Mouse (Mus musculus) ES-Bruce4 (cell line): ENCODE results near the gene Ap1m2. TPM values are rescaled to one million over a fixed set of nuclear protein-coding genes. Genes with fewer than 3 reads are reported as not detected.

Source experiments
- H3K27ac ChIP-seq: 2 replicates; pipeline ENCODE4 v1.5.1; 2012; ENCODE audit warnings: low read length, inconsistent platforms; ENCODE audit not compliant: insufficient read depth
- H3K27me3 ChIP-seq: 2 replicates; pipeline ENCODE4 v1.6.1; 2012; ENCODE audit warnings: mild to moderate bottlenecking, low read length, inconsistent platforms; ENCODE audit not compliant: control insufficient read depth, poor library complexity, insufficient read depth, severe bottlenecking
- H3K36me3 ChIP-seq: 2 replicates; pipeline ENCODE4 v1.6.1; 2012; ENCODE audit warnings: inconsistent platforms, mild to moderate bottlenecking, low read length, moderate library complexity; ENCODE audit not compliant: control insufficient read depth, poor library complexity, insufficient read depth, severe bottlenecking
- H3K4me1 ChIP-seq: one replicate; pipeline ENCODE4 v1.8.1; 2011; ENCODE audit warnings: low read length; ENCODE audit not compliant: control insufficient read depth, insufficient read depth
- H3K4me3 ChIP-seq: 2 replicates; pipeline ENCODE4 v1.5.1; 2011; ENCODE audit warnings: low read depth, mild to moderate bottlenecking, low read length
- H3K9ac ChIP-seq: 2 replicates; pipeline ENCODE4 v1.6.1; 2012; ENCODE audit warnings: low read depth, mild to moderate bottlenecking, inconsistent platforms; ENCODE audit not compliant: poor library complexity, severe bottlenecking
- H3K9me3 ChIP-seq: replicated peaks from 2 replicates; pipeline ENCODE4 v1.6.1; 2012; ENCODE audit warnings: mild to moderate bottlenecking, low read length, inconsistent platforms; ENCODE audit not compliant: control insufficient read depth, poor library complexity, insufficient read depth, severe bottlenecking
- CTCF ChIP-seq: IDR thresholded peaks from one replicate; pipeline ENCODE4 v1.8.1; 2011; ENCODE audit warnings: low read depth, low read length
- EP300 ChIP-seq: IDR thresholded peaks from 2 replicates; pipeline ENCODE4 v1.6.1; 2011; ENCODE audit warnings: low read depth, low read length; ENCODE audit not compliant: insufficient read depth
- POLR2A ChIP-seq: IDR thresholded peaks from one replicate; pipeline ENCODE4 v1.8.1; 2011; ENCODE audit warnings: low read length; ENCODE audit not compliant: insufficient read depth
- polyA plus RNA-seq: library from polyadenylated mRNA; stranded (reverse); fragments of >200 nt; gene quantifications from 2 replicates; pipeline ENCODE4 v1.2.4, GENCODE M21; 2011; ENCODE audit warnings: low read depth; ENCODE audit not compliant: missing spikeins, insufficient read depth, insufficient read length

Ap1m2 gene
- polyA plus RNA-seq, 1 experiment = 83.3 TPM

DNA sequence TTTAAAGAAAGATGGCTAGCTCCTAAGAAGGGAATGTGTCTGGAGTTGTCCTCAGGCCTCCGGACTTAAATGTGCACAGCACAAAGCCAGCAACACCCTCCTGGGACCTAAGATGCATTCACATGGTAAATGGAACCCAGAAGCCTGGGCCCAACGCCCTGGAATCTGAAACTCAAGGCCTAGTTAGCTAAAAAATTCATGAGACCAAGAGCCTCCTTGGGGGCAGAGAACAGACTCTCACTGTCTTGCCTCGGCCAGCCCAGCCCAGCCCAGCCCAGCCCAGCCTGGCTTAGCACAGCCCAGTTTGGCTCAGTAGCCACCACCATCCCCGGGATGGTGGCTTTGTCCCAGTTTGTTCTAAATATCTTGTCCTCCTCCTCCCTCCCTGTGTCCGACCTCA is 3.3 kb upstream of the Ap1m2 start:
- Histone ChIP-seq H3K36me3 (no peaks in the 10 kb centered on the region), H3K4me3 (no peak overlapping the region), H3K27ac (peak overlapping the region; percentile 77), H3K9me3 (no peaks in the 10 kb centered on the region), H3K4me1 (peaks cover 4% of the 10 kb centered on the region), H3K9ac (peak overlapping the region; percentile 56), H3K27me3 (no peaks in the 10 kb centered on the region)
- TF ChIP-seq POLR2A (no peak), EP300 (no peak), CTCF (no peak)

DNA sequence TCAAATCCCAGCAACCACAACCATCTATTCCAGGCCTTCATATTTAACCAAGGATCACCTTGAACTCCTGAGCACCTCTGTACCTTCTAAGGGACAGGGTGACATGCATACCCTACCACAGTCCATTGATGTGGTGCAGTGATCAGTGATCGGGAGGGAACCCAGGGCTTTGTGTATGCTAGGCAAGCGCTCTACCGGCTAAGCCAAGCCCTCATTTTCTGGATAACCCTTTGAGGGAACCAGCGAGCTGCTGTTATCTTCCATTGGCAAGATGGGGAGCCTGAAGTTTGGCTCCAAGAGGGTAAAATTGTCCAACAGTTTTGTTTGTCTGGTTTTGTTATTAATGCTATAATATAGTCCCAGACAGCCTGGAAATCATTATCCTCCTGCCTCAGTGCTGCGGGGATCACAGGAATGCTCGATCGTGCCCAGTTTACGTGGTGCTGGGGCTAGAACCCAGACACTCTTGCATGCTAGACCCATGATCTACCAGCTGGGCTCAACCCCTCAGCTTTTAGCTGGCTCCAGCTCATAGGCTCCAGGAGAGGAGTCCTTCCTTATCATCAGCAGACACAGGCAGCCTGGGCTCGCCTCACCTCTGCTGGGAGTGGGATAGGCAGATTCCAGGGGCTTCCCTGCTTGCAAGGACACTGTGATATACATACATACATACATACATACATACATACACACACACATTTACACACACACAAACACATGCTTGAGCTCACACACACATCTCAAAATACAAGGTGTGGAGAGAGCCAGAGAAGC is 2.4 kb upstream of the Ap1m2 start:
- Histone ChIP-seq H3K36me3 (no peaks in the 10 kb centered on the region), H3K9me3 (no peaks in the 10 kb centered on the region), H3K27ac (peak overlapping the region; percentile 77), H3K4me3 (no peak overlapping the region), H3K9ac (peak overlapping the region; percentile 56; the same call in 1 of the 2 replicates), H3K4me1 (peaks cover 4% of the 10 kb centered on the region), H3K27me3 (no peaks in the 10 kb centered on the region)
- TF ChIP-seq POLR2A = no peak
- no peak for TF ChIP-seq CTCF
- no peak for TF ChIP-seq EP300

DNA sequence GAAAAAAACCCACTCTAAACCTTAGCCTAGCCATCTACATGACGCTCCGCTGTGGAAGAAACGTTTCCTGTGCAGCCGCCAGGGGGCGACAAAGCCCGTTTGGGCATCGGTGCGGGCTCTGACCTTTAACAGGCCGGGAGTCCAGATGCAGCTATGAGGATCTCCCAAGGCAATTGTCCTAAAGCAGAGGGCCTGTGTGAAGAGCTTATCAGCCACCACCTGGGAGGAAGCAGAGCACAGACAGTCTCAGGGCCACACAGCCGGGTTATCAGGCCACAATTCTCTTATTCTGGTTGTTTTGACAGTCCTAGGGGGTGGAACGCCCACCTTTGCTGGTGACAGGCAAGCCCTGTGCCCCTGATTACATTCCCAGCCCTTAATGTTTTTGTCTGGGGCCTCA is 1.3 kb upstream of the Ap1m2 start:
- Histone ChIP-seq H3K4me1 (peaks cover 4% of the 10 kb centered on the region), H3K27me3 (no peaks in the 10 kb centered on the region), H3K27ac (no peak overlapping the region), H3K4me3 (no peak overlapping the region), H3K36me3 (no peaks in the 10 kb centered on the region), H3K9me3 (no peaks in the 10 kb centered on the region), H3K9ac (no peak overlapping the region)
- peak; percentile 89 for TF ChIP-seq CTCF
- TF ChIP-seq EP300 = 0 out of 2 replicates have a peak, but pooled peaks have one; percentile 20
- no peak for TF ChIP-seq POLR2A

DNA sequence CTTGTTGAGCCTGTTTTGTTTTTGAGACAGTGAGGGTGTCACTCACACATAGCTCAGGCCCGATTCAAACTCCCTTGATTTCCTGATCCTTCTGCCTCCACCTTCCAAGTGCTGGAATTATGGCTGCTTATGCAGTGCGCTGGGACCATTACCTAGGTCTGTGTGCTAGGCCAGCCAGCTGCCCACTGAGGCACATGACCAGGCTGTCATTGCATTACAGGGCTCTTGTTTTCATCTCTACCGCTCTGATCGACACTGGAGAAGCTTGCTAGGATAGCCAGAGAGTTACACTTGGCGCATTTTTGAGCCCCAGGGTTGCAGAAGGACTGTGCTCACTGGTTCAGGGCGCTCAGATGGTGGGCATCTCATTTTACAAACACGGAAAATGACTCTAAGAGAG is 442 bp downstream of the Ap1m2 start:
- no peak for TF ChIP-seq POLR2A
- TF ChIP-seq CTCF = no peak
- no peak for TF ChIP-seq EP300
- Histone ChIP-seq H3K4me1 (peaks cover 4% of the 10 kb centered on the region), H3K36me3 (no peaks in the 10 kb centered on the region), H3K27ac (no peak overlapping the region), H3K27me3 (no peaks in the 10 kb centered on the region), H3K9ac (peak overlapping the region; percentile 54), H3K4me3 (peak overlapping the region; percentile 83), H3K9me3 (no peaks in the 10 kb centered on the region)

DNA sequence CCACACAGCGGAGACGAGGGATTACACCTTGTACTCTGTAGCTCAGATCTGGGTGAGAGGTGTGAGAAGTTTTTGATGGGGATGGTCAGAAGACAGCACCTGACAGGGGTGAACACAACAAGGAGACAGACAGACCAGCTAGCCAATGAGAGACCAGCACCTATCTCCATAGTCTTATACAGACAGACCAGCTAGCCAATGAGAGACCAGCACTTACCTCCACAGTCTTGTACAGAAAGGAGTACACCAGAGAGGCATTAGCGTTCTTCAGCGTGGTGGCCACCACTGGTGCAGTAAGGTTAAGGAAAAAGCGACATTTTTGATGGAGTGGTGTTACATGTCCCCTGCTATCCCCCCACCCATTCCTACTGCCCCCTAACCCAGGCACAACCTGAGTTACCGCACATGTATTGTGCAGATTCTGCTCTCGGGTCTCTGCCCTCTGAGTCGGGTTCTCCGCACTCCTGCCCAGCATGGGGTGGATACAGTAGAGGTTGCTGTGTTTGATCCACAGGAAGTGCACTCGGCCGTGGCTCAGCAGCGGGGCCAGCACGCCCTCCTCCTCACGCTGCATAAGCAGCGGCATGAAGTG is 2.9 kb downstream of the Ap1m2 start:
- H3K36me3 ChIP-seq = no peaks in the 10 kb centered on the region
- TF ChIP-seq EP300 (no peak), CTCF (no peak)
- no peaks in the 10 kb centered on the region for H3K9me3 ChIP-seq
- H3K4me1 ChIP-seq = peaks cover 2% of the 10 kb centered on the region
- H3K27me3 ChIP-seq = no peaks in the 10 kb centered on the region
- no peak overlapping the region for H3K27ac ChIP-seq
- H3K9ac ChIP-seq = peak overlapping the region; percentile 10; the same call in 1 of the 2 replicates
- H3K4me3 ChIP-seq = peak overlapping the region; percentile 52

DNA sequence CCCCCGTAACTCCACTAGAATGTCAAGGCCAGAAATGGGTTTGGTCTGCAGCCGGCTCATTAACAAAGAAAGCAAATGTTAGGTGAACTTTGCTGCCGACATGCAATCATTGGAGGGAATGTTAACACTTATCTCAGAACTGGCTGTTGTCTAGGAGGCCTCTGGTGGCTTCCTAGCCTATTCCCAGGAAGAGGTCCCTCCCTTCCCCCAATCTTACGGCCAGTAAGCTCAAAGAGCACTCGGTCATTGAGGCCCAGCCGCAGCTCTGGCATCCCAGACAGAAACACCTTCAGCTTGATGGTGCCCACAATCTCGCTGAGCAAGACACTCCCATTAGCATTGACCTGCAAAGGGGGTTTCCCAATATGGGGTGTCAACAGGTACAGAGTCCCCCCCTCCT is 7.1 kb downstream of the Ap1m2 start:
- no peaks in the 10 kb centered on the region for H3K9me3 ChIP-seq
- H3K36me3 ChIP-seq = no peaks in the 10 kb centered on the region
- H3K4me3 ChIP-seq = no peak overlapping the region
- H3K27me3 ChIP-seq = no peaks in the 10 kb centered on the region
- no peak for TF ChIP-seq POLR2A
- TF ChIP-seq CTCF = no peak
- TF ChIP-seq EP300 = no peak
- H3K27ac ChIP-seq = no peak overlapping the region
- H3K9ac ChIP-seq = no peak overlapping the region
- H3K4me1 ChIP-seq = no peaks in the 10 kb centered on the region
